Mouse (Mus musculus): ENCODE measurements around the gene Slfn14. TPM values are rescaled to one million over a fixed set of nuclear protein-coding genes. Genes with fewer than 3 reads are reported as not detected.
A peak's percentile ranks its signal among the peaks of the same experiment; 100 is the strongest.
"Not testable (repeated sequence)": the region's sequence is repeated elsewhere in the genome, so short reads cannot be mapped to it uniquely, and the experiment has no call there.

The Slfn14 gene
- total and polyA plus RNA-seq, 2 experiments: not detected

DNA sequence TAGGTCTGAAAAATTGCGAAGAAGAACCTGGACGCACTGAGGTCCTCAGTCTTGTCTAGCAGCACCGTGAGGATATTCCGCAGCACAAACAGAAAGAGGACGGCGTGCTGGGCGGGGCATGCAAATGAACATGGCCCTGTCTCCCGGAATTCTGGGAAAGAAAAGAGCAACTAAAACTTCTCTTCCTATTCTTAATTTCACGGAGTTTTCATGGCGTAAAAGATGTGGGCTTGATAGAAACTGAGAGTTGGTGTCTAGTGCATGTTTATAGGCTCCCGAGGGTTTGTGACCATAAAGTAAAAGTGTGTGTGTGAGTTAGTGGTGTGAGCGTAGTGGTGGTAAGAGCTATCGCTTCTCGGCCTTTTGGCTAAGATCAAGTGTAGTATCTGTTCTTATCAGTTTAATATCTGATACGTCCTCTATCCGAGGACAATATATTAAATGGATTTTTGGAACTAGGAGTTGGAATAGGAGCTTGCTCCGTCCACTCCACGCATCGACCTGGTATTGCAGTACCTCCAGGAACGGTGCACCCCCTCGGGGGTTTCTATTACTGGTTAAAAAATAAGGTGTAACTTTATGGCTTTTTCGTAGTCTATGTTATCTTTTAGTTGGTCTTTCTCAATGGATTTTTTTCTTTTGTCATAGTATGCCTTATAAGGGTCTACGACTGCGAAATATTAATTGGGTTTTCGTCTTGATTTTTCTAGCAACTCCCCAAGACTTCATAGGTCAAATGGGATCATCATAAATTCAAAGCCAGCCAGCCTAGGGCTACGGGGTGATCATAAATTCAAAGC is 15.2 kb downstream of the Slfn14 start:
- Histone ChIP-seq H3K27me3 (ENCODE audit: control insufficient read depth, insufficient read depth, low read length) (no peaks in the 10 kb centered on the region), H3K36me3 (ENCODE audit: control insufficient read depth, insufficient read depth, low read length) (no peaks in the 10 kb centered on the region), H3K9ac (ENCODE audit: low read depth, low read length) (peak overlapping the region; percentile 65), H3K4me1 (ENCODE audit: control insufficient read depth, insufficient read depth, low read length) (no peaks in the 10 kb centered on the region), H3K4me3 (ENCODE audit: insufficient read depth, low read depth, low read length) (peak overlapping the region; percentile 49), H3K27ac (replicated peaks; ENCODE audit: insufficient read depth, low read depth, low read length) (no peak overlapping the region; the same call in 1 of the 2 replicates), H3K79me2 (ENCODE audit: control insufficient read depth, insufficient read depth, low read length) (no peaks in the 10 kb centered on the region)
- whole genome bisulfite sequencing: under 1% methylated on average over 26 of the region's 26 CpGs
- TF ChIP-seq POLR2A (IDR thresholded peaks at IDR 0.05; ENCODE audit: extremely low read depth, insufficient read depth, low read length): peak; percentile 31; the same call in 1 of the 2 replicates
- TF ChIP-seq CTCF (IDR thresholded peaks at IDR 0.05; ENCODE audit: low read depth, low read length): no peak
- DNase-seq (ENCODE audit: extremely low read depth, low read depth, low spot score): peak; percentile 84

DNA sequence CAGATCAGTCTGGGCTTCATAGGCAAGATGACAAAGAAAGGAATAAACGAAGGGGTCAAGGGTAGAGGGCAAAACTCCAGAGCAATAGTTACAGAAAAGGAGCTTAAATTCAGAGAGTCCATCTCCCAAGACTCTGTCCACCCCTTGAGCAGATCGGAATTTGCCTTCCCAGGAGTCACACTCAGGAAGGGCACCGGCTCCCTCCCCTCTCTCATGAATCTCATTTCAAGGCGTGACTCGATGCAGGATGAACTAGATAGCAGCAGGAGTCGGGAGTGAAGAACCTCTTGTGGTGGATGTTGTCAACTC is 15.7 kb downstream of the Slfn14 start:
- Histone ChIP-seq H3K79me2 (ENCODE audit: control insufficient read depth, insufficient read depth, low read length) (no peaks in the 10 kb centered on the region), H3K4me1 (ENCODE audit: control insufficient read depth, insufficient read depth, low read length) (no peaks in the 10 kb centered on the region), H3K4me3 (ENCODE audit: insufficient read depth, low read depth, low read length) (peak overlapping the region; percentile 49), H3K27me3 (ENCODE audit: control insufficient read depth, insufficient read depth, low read length) (no peaks in the 10 kb centered on the region), H3K27ac (replicated peaks; ENCODE audit: insufficient read depth, low read depth, low read length) (no peak overlapping the region; the same call in 1 of the 2 replicates), H3K9ac (ENCODE audit: low read depth, low read length) (peak overlapping the region; percentile 51), H3K36me3 (ENCODE audit: control insufficient read depth, insufficient read depth, low read length) (no peaks in the 10 kb centered on the region)
- no peak for DNase-seq (ENCODE audit: extremely low read depth, low read depth, low spot score)
- TF ChIP-seq CTCF (IDR thresholded peaks at IDR 0.05; ENCODE audit: low read depth, low read length): no peak
- TF ChIP-seq POLR2A (IDR thresholded peaks at IDR 0.05; ENCODE audit: extremely low read depth, insufficient read depth, low read length): no peak
- WGBS: 2% methylated on average over 6 of the region's 6 CpGs

DNA sequence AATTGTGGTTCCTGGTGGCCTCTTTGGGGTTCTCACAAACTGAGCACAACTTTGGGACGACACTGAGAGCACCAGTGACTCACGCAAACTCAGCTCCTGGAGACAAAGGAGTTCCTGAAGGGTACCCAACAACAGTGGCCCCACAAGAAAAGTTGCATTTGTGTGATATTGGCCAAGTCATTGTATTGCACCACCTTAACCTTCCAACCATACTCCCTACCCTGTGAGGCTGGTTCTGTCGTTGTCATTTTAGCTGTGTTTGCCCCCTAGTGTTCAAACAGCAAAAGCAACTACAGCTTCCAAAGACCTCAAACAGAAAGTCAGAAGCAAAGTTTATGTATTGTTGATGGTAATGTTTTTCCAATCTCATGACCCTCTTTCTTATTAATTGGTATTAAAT is 23.4 kb downstream of the Slfn14 start:
- Histone ChIP-seq H3K4me1 (ENCODE audit: control insufficient read depth, insufficient read depth, low read length) (no peaks in the 10 kb centered on the region), H3K27ac (replicated peaks; ENCODE audit: insufficient read depth, low read depth, low read length) (no peak overlapping the region), H3K36me3 (ENCODE audit: control insufficient read depth, insufficient read depth, low read length) (no peaks in the 10 kb centered on the region), H3K27me3 (ENCODE audit: control insufficient read depth, insufficient read depth, low read length) (no peaks in the 10 kb centered on the region), H3K4me3 (ENCODE audit: insufficient read depth, low read depth, low read length) (no peak overlapping the region), H3K79me2 (ENCODE audit: control insufficient read depth, insufficient read depth, low read length) (no peaks in the 10 kb centered on the region), H3K9ac (ENCODE audit: low read depth, low read length) (no peak overlapping the region)
- TF ChIP-seq POLR2A (IDR thresholded peaks at IDR 0.05; ENCODE audit: extremely low read depth, insufficient read depth, low read length): no peak
- no peak for TF ChIP-seq CTCF (IDR thresholded peaks at IDR 0.05; ENCODE audit: low read depth, low read length)
- peak; percentile 14 for DNase-seq (ENCODE audit: extremely low read depth, low read depth, low spot score)
- WGBS: 57% methylated on average over 3 of the region's 3 CpGs

DNA sequence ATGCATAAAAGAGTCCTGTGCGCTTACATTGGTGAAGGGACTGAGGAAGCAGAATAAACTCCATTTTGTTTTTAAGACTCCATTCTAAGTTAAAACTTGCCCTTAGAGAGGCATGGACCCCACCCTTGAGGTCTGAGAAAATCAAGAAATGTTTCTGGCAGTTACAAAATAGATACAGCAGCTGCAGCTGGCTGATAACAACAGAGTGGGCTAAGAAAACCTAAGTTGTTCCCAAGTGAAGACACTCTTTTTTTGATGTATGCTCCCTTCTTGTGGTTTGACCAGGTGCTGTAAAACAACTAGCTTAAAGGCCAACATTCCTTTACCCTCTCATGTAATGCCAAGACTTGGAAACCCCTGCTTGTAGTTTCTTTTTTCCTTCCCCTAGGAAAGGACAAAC is 23.9 kb downstream of the Slfn14 start:
- H3K79me2 ChIP-seq (ENCODE audit: control insufficient read depth, insufficient read depth, low read length): no peaks in the 10 kb centered on the region
- no peak overlapping the region for H3K27ac ChIP-seq (replicated peaks; ENCODE audit: insufficient read depth, low read depth, low read length)
- no peak overlapping the region for H3K4me3 ChIP-seq (ENCODE audit: insufficient read depth, low read depth, low read length)
- 95% methylated on average over 1 of the region's 1 CpGs for WGBS
- DNase-seq (ENCODE audit: extremely low read depth, low read depth, low spot score): no peak
- TF ChIP-seq POLR2A (IDR thresholded peaks at IDR 0.05; ENCODE audit: extremely low read depth, insufficient read depth, low read length) (no peak), CTCF (IDR thresholded peaks at IDR 0.05; ENCODE audit: low read depth, low read length) (no peak)
- no peaks in the 10 kb centered on the region for H3K27me3 ChIP-seq (ENCODE audit: control insufficient read depth, insufficient read depth, low read length)
- H3K4me1 ChIP-seq (ENCODE audit: control insufficient read depth, insufficient read depth, low read length): no peaks in the 10 kb centered on the region
- H3K9ac ChIP-seq (ENCODE audit: low read depth, low read length): no peak overlapping the region
- no peaks in the 10 kb centered on the region for H3K36me3 ChIP-seq (ENCODE audit: control insufficient read depth, insufficient read depth, low read length)

DNA sequence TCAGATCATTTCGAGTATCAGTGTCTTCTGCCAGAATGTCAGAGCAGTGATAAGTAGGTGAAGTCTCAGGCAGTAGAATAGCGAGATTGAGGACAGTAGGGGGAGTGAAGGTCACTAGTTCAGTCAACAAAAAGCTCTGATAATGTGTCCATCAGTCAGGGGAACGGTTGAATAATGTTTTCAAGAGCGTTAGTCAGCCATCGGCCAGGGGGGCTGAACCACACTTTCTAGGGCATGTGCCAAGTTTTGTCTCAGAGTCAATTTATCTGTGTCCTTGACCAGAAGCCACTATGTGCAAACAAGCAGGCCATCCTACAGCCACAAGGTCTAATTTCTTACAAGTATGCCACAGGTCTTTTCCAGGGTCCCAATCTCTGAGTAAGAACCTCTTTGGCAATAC is 29.3 kb downstream of the Slfn14 start:
- not testable (repeated sequence) for H3K27ac ChIP-seq (replicated peaks; ENCODE audit: insufficient read depth, low read depth, low read length); DNase-seq (ENCODE audit: extremely low read depth, low read depth, low spot score); H3K36me3 ChIP-seq (ENCODE audit: control insufficient read depth, insufficient read depth, low read length); H3K4me1 ChIP-seq (ENCODE audit: control insufficient read depth, insufficient read depth, low read length); H3K4me3 ChIP-seq (ENCODE audit: insufficient read depth, low read depth, low read length); H3K9ac ChIP-seq (ENCODE audit: low read depth, low read length); H3K79me2 ChIP-seq (ENCODE audit: control insufficient read depth, insufficient read depth, low read length); H3K27me3 ChIP-seq (ENCODE audit: control insufficient read depth, insufficient read depth, low read length)
- 16% methylated on average over 5 of the region's 5 CpGs for WGBS

DNA sequence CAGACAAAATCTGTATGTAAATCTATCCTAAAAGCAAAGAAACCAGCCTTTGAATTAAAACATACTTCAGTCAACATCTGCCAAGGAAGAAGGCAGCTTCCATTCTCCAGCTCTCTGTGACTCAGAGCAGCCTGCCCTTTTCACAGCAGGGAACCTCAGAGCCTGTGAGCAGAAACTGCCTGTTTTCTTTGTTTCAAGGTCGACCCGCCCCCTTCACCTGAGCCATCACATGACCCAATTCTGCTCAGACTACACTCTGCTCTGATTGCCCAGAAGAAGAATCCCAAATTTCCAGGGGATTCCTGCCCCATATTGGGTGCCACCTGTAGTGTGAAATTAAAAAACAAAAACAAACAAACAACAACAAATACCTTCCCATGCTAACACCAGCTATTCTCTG is 46.7 kb downstream of the Slfn14 start:
- Histone ChIP-seq H3K36me3 (ENCODE audit: control insufficient read depth, insufficient read depth, low read length) (no peaks in the 10 kb centered on the region), H3K4me3 (ENCODE audit: insufficient read depth, low read depth, low read length) (no peak overlapping the region), H3K9ac (ENCODE audit: low read depth, low read length) (no peak overlapping the region), H3K4me1 (ENCODE audit: control insufficient read depth, insufficient read depth, low read length) (no peaks in the 10 kb centered on the region), H3K27ac (replicated peaks; ENCODE audit: insufficient read depth, low read depth, low read length) (no peak overlapping the region), H3K27me3 (ENCODE audit: control insufficient read depth, insufficient read depth, low read length) (no peaks in the 10 kb centered on the region), H3K79me2 (ENCODE audit: control insufficient read depth, insufficient read depth, low read length) (no peaks in the 10 kb centered on the region)
- WGBS: 21% methylated on average over 2 of the region's 2 CpGs
- DNase-seq (ENCODE audit: extremely low read depth, low read depth, low spot score): no peak
- TF ChIP-seq POLR2A (IDR thresholded peaks at IDR 0.05; ENCODE audit: extremely low read depth, insufficient read depth, low read length) (no peak), CTCF (IDR thresholded peaks at IDR 0.05; ENCODE audit: low read depth, low read length) (no peak)

All from liver, adult 2 months (tissue).